ENCODE assay signal across 17 mouse cellular contexts in genomic region chr4:156166477-156166876, GRCm38 (mm10). TPM values are rescaled to one million over a fixed set of nuclear protein-coding genes. Genes with fewer than 3 reads are reported as not detected.
A peak's percentile ranks its signal among the peaks of the same experiment; 100 is the strongest.
DNase-seq lines count a peak whose midpoint lies in the region; ATAC-seq and TF ChIP-seq lines count a peak whose summit lies in the region.
"Had no signal": no experiment of that assay in that cellular context is flagged by ENCODE, and none has a peak within 500 bp of the region (broad histone marks: within the 10 kb centered on the region; RNA-seq: fewer than 3 reads in every experiment).

No protein-coding gene starts in this region.

- peaks cover 15% of the 10 kb centered on the region for H3K9me3 ChIP-seq in heart, embryonic 12.5 days (replicated peaks)
- 0 out of 2 replicates have a peak, but pooled peaks cover 5% of the 10 kb centered on the region for H3K9me3 ChIP-seq in neural tube, embryonic 11.5 days (ENCODE audit: control insufficient read depth, low read length)

- H3K36me3 ChIP-seq in heart, adult 2 months (ENCODE audit: control insufficient read depth, insufficient read depth, low read length) = no peaks in the 10 kb centered on the region
- peaks cover 98% of the 10 kb centered on the region for H3K36me3 ChIP-seq in heart, embryonic 12.5 days
- peaks cover 56% of the 10 kb centered on the region for H3K36me3 ChIP-seq in neural tube, embryonic 11.5 days (ENCODE audit: control insufficient read depth, insufficient read depth, low read length)

- 84% methylated on average over 9 of the region's 9 CpGs for WGBS in heart, adult 2 months
- WGBS in heart, embryonic 12.5 days = 92% methylated on average over 9 of the region's 9 CpGs
- WGBS in neural tube, embryonic 11.5 days = 92% methylated on average over 9 of the region's 9 CpGs

- H3K9ac ChIP-seq in heart, adult 2 months (ENCODE audit: low read depth, low read length) = no peak overlapping the region
- H3K9ac ChIP-seq in heart, embryonic 12.5 days = no peak overlapping the region
- H3K9ac ChIP-seq in neural tube, embryonic 11.5 days (ENCODE audit: low read length) = no peak overlapping the region

- intact Hi-C loops in heart, adult 2 months (cut with DNase I) = no loop called here

- no peaks in the 10 kb centered on the region for H3K79me2 ChIP-seq in heart, adult 2 months (replicated peaks; ENCODE audit: control insufficient read depth, insufficient read depth, low read length)

- no peaks in the 10 kb centered on the region for H3K27me3 ChIP-seq in heart, adult 2 months (ENCODE audit: control insufficient read depth, insufficient read depth, low read length)
- no peaks in the 10 kb centered on the region for H3K27me3 ChIP-seq in heart, embryonic 12.5 days (replicated peaks)
- no peaks in the 10 kb centered on the region for H3K27me3 ChIP-seq in neural tube, embryonic 11.5 days (ENCODE audit: control insufficient read depth, insufficient read depth, low read length)
- H3K27me3 ChIP-seq: Patski had no signal

- no peak for TF ChIP-seq POLR2A in heart, adult 2 months (IDR thresholded peaks at IDR 0.05; ENCODE audit: insufficient read depth, low read depth, low read length)

- H3K4me1 ChIP-seq in heart, adult 2 months (ENCODE audit: control insufficient read depth, insufficient read depth, low read length) = no peaks in the 10 kb centered on the region
- H3K4me1 ChIP-seq in heart, embryonic 12.5 days (replicated peaks) = no peaks in the 10 kb centered on the region
- H3K4me1 ChIP-seq in neural tube, embryonic 11.5 days (ENCODE audit: control insufficient read depth, insufficient read depth, low read length) = no peaks in the 10 kb centered on the region
- H3K4me1 ChIP-seq: embryonic facial prominence, embryonic 10.5 days had no signal

- ATAC-seq in heart, embryonic 12.5 days (ENCODE audit: insufficient number of reproducible peaks, low FRiP score) = no peak
- no peak for ATAC-seq in neural tube, embryonic 11.5 days (ENCODE audit: insufficient read depth, low FRiP score, low TSS enrichment)
- ATAC-seq in granulocyte monocyte progenitor cell, adult 5-6 weeks (replicated peaks; ENCODE audit: poor library complexity, severe bottlenecking) = peak; percentile 33; the same call in 1 of the 2 replicates
- ATAC-seq: forebrain, embryonic 14.5 days; midbrain, embryonic 16.5 days; Patski had no signal

- DNase-seq in heart, adult 2 months = no peak
- peak; percentile 7 for DNase-seq in neural tube, embryonic 11.5 days (ENCODE audit: low spot score)
- no peak for DNase-seq in neural tube, embryonic 10.5 days (ENCODE audit: extremely low spot score, low spot score)
- peak; percentile 23 for DNase-seq in thymus, postnatal 25 days
- DNase-seq in right cerebral cortex, adult 2 months (ENCODE audit: low spot score in 2 of 2) = no peak
- no peak for DNase-seq in right cerebral cortex, postnatal 10 days (ENCODE audit: low spot score in 2 of 2)
- DNase-seq: adrenal gland, postnatal 36 days; cerebellum, adult 9-10 months; heart, postnatal 36 days; kidney, adult 2 months; lung, postnatal 10 days had no signal

- no peak overlapping the region for H3K4me3 ChIP-seq in heart, adult 2 months
- H3K4me3 ChIP-seq in heart, embryonic 12.5 days = no peak overlapping the region
- H3K4me3 ChIP-seq in neural tube, embryonic 11.5 days (ENCODE audit: low read depth, low read length) = no peak overlapping the region
- H3K4me3 ChIP-seq: embryonic facial prominence, embryonic 10.5 days had no signal

- TF ChIP-seq EP300 in heart, adult 2 months (IDR thresholded peaks at IDR 0.05; ENCODE audit: insufficient read depth, low read depth, low read length) = no peak

- H3K4me2 ChIP-seq in heart, embryonic 12.5 days = no peak overlapping the region
- no peak overlapping the region for H3K4me2 ChIP-seq in neural tube, embryonic 11.5 days (ENCODE audit: low read depth)

- peak; percentile 8; the same call in 1 of the 2 replicates for TF ChIP-seq CTCF in heart, adult 2 months (IDR thresholded peaks at IDR 0.05)

- no peak overlapping the region for H3K27ac ChIP-seq in heart, adult 2 months
- no peak overlapping the region for H3K27ac ChIP-seq in heart, embryonic 12.5 days (ENCODE audit: poor library complexity, severe bottlenecking)
- H3K27ac ChIP-seq in neural tube, embryonic 11.5 days (ENCODE audit: low read depth, low read length) = no peak overlapping the region
- H3K27ac ChIP-seq: embryonic facial prominence, embryonic 10.5 days had no signal

RNA-seq across cellular contexts. Expression of gene Agrn, which starts 30.8 kb away (rescaled TPM):
- total RNA-seq in heart, adult 2 months (2021) = 10 to 100 TPM; 24.3 to 26.9 TPM
- polyA plus RNA-seq in heart, adult 2 months (2012; rRNA removed) = 50.4 and 70.1 TPM in 2 replicates
- polyA plus RNA-seq in heart, embryonic 12.5 days (2016; fragmentation: Nextera tagmentation; extraction: Ambion mirVana) = 69.5 and 81.5 TPM in 2 replicates
- polyA plus RNA-seq in neural tube, embryonic 11.5 days (2014; fragmentation: Nextera tagmentation; extraction: Ambion mirVana) = 85.9 and 91.9 TPM in 2 replicates
- 1.1 and 8.9 TPM in 2 replicates for total RNA-seq in granulocyte monocyte progenitor cell, adult 5-6 weeks (2014; fragmentation: Nextera tagmentation)
- total RNA-seq in granulocyte monocyte progenitor cell, adult 5-6 weeks (2017) = 1.2 and 2.1 TPM in 2 replicates

RNA-seq across cellular contexts. Expression of gene Isg15, which starts 34.1 kb away (rescaled TPM):
- total RNA-seq in heart, adult 2 months (2021) = 1 to 10 TPM; 3.2 to 4.5 TPM
- 6.9 and 8.3 TPM in 2 replicates for polyA plus RNA-seq in heart, adult 2 months (2012; rRNA removed)
- polyA plus RNA-seq in heart, embryonic 12.5 days (2016; fragmentation: Nextera tagmentation; extraction: Ambion mirVana) = 1.8 and 2.8 TPM in 2 replicates
- not detected in 2 replicates for polyA plus RNA-seq in neural tube, embryonic 11.5 days (2014; fragmentation: Nextera tagmentation; extraction: Ambion mirVana)
- 4.6 and 11.1 TPM in 2 replicates for total RNA-seq in granulocyte monocyte progenitor cell, adult 5-6 weeks (2014; fragmentation: Nextera tagmentation)
- 1.2 TPM in 1 of 2 replicates, not detected in the other for total RNA-seq in granulocyte monocyte progenitor cell, adult 5-6 weeks (2017)

RNA-seq across cellular contexts. Expression of gene Rnf223, which starts 36.2 kb away (rescaled TPM):
- under 1 TPM in 1 of 2 experiments, not detected in 1; 0.07 TPM for total RNA-seq in heart, adult 2 months (2021)
- polyA plus RNA-seq in heart, adult 2 months (2012; rRNA removed) = 0.09 and 0.14 TPM in 2 replicates
- 0.28 and 0.33 TPM in 2 replicates for polyA plus RNA-seq in heart, embryonic 12.5 days (2016; fragmentation: Nextera tagmentation; extraction: Ambion mirVana)
- 0.73 and 1.0 TPM in 2 replicates for polyA plus RNA-seq in neural tube, embryonic 11.5 days (2014; fragmentation: Nextera tagmentation; extraction: Ambion mirVana)
- total RNA-seq in granulocyte monocyte progenitor cell, adult 5-6 weeks (2014; fragmentation: Nextera tagmentation) = not detected in 2 replicates
- total RNA-seq in granulocyte monocyte progenitor cell, adult 5-6 weeks (2017) = 0.17 TPM in 1 of 2 replicates, not detected in the other

RNA-seq across cellular contexts. Expression of gene AW011738, which starts 36.6 kb away (rescaled TPM):
- 10 to 100 TPM in 1 of 2 experiments, 1 to 10 TPM in 1; 9.7 to 12.1 TPM for total RNA-seq in heart, adult 2 months (2021)
- polyA plus RNA-seq in heart, adult 2 months (2012; rRNA removed) = 4.6 and 4.8 TPM in 2 replicates
- polyA plus RNA-seq in heart, embryonic 12.5 days (2016; fragmentation: Nextera tagmentation; extraction: Ambion mirVana) = 3.4 and 4.3 TPM in 2 replicates
- 1.5 and 1.8 TPM in 2 replicates for polyA plus RNA-seq in neural tube, embryonic 11.5 days (2014; fragmentation: Nextera tagmentation; extraction: Ambion mirVana)
- total RNA-seq in granulocyte monocyte progenitor cell, adult 5-6 weeks (2014; fragmentation: Nextera tagmentation) = 1.5 and 2.1 TPM in 2 replicates
- 0.26 and 0.43 TPM in 2 replicates for total RNA-seq in granulocyte monocyte progenitor cell, adult 5-6 weeks (2017)

RNA-seq across cellular contexts. Expression of gene Perm1, which starts 49.2 kb away (rescaled TPM):
- total RNA-seq in heart, adult 2 months (2021) = 100 to 1,000 TPM; 273 to 332 TPM
- polyA plus RNA-seq in heart, adult 2 months (2012; rRNA removed) = 163 and 257 TPM in 2 replicates
- 1.3 and 1.6 TPM in 2 replicates for polyA plus RNA-seq in heart, embryonic 12.5 days (2016; fragmentation: Nextera tagmentation; extraction: Ambion mirVana)
- polyA plus RNA-seq in neural tube, embryonic 11.5 days (2014; fragmentation: Nextera tagmentation; extraction: Ambion mirVana) = 0.57 and 0.85 TPM in 2 replicates
- not detected in 2 replicates for total RNA-seq in granulocyte monocyte progenitor cell, adult 5-6 weeks (2014; fragmentation: Nextera tagmentation)
- total RNA-seq in granulocyte monocyte progenitor cell, adult 5-6 weeks (2017) = 0.05 TPM in 1 of 2 replicates, not detected in the other

Comparison
In these comparisons a context has a peak if more than half of its experiments do, and no peak if none do; other contexts are left out.
1. DNase-seq: peak in neural tube, embryonic 11.5 days (single experiment) and thymus, postnatal 25 days (single experiment); none in heart, adult 2 months (0 of 2), neural tube, embryonic 10.5 days (single experiment), right cerebral cortex, adult 2 months (0 of 2) and right cerebral cortex, postnatal 10 days (0 of 2).